Mouse (Mus musculus) kidney, embryonic 16.5 days (tissue): Measurements from ENCODE around the gene Plb1. TPM values are rescaled to one million over a fixed set of nuclear protein-coding genes. Genes with fewer than 3 reads are reported as not detected.
A peak's percentile ranks its signal among the peaks of the same experiment; 100 is the strongest.

Experiments used
- ATAC-seq: fragments of 200-750 bp; cut with Nextera tagmentation; 2 replicates; pipeline ENCODE4 v1.8.0; 2017; ENCODE audit warnings: moderate TSS enrichment; ENCODE audit not compliant: low FRiP score, low TSS enrichment
- H3K27ac ChIP-seq: fragments of 300-500 bp; sonication (generic); 2 replicates; pipeline ENCODE4 v1.5.1; 2014; ENCODE audit warnings: low read length
- H3K27me3 ChIP-seq: fragments of 300-500 bp; sonication (generic); 2 replicates; pipeline ENCODE4 v1.6.1; 2014; ENCODE audit warnings: low read length, control low read depth, mixed read lengths; ENCODE audit not compliant: insufficient read depth
- H3K36me3 ChIP-seq: fragments of 300-500 bp; sonication (generic); 2 replicates; pipeline ENCODE4 v1.6.1; 2014; ENCODE audit warnings: low read length, control low read depth, mixed read lengths; ENCODE audit not compliant: insufficient read depth
- H3K4me1 ChIP-seq: fragments of 300-500 bp; sonication (generic); 2 replicates; pipeline ENCODE4 v1.6.1; 2014; ENCODE audit warnings: low read length, control low read depth, mixed read lengths; ENCODE audit not compliant: insufficient read depth
- H3K4me2 ChIP-seq: fragments of 300-500 bp; sonication (generic); replicated peaks from 2 replicates; pipeline ENCODE4 v1.6.1; 2014; ENCODE audit warnings: low read depth, low read length
- H3K4me3 ChIP-seq: fragments of 300-500 bp; sonication (generic); 2 replicates; pipeline ENCODE4 v1.5.1; 2014; ENCODE audit warnings: mild to moderate bottlenecking, low read length
- H3K9ac ChIP-seq: fragments of 300-500 bp; sonication (generic); replicated peaks from 2 replicates; pipeline ENCODE4 v1.6.1; 2014; ENCODE audit warnings: low read length
- H3K9me3 ChIP-seq: fragments of 300-500 bp; sonication (generic); 2 replicates; pipeline ENCODE4 v1.6.1; 2016; ENCODE audit warnings: low read length, control low read depth
- WGBS: fragments of 180-500 bp; shearing (Covaris S2); extraction: QIAGEN DNeasy Blood & Tissue Kit; methylation state at CpG from one replicate; pipeline ENCODE4 v1.1.7; 2014; 5-methylcytosine and 5-hydroxymethylcytosine counted together
- polyA plus RNA-seq: library from polyadenylated mRNA; unstranded; fragments of >200 nt; fragmentation: Nextera tagmentation; extraction: Ambion mirVana; gene quantifications from 2 replicates; pipeline ENCODE4 v1.2.1, GENCODE M21; 2015

The Plb1 gene
- polyA plus RNA-seq, 1 experiment from 2014 or later = 0.06 TPM

DNA sequence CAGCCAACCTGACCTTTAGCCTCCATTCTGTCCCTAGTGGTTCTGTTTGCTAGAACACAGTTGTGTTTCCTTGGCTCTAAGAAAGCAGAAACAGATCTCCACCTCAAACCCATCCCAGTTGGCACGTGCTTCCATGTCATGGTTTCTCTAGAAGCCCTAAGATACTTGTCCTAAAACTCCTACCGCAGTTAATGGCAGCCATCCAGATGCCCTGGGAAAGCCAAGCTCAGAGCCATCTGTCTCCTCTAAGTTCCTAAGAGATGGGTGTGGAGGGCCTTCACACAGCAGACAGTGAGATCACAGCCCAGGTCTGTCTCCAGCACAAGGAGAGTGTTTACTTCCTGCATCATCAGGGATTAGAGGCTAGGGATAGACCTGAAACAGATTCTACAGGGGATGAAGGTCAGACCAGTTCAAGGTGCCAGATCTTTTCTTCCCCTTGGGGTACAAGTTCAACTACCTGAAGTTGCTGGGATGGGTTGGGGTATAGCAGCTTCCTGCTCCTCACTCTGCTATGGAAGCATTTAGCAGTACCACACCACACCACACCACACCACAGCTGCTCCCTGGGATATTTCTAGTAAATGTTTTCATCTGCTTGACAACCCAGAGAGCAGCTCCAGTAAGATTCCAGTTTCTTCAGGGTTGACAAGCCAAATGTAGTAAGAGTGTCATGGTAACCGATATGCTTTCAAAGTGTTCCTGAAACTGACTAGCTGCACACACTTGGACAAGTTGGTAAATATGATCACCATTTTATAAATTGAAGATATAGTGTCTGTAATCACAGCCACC lies 129.1 kb downstream of the Plb1 start:
- no peak overlapping the region for H3K9ac ChIP-seq
- no peak overlapping the region for H3K27ac ChIP-seq
- H3K27me3 ChIP-seq = no peaks in the 10 kb centered on the region
- H3K36me3 ChIP-seq = no peaks in the 10 kb centered on the region
- no peak overlapping the region for H3K4me3 ChIP-seq
- H3K4me2 ChIP-seq = no peak overlapping the region
- H3K9me3 ChIP-seq = no peaks in the 10 kb centered on the region
- ATAC-seq = no peak
- H3K4me1 ChIP-seq = no peaks in the 10 kb centered on the region
- WGBS = 86% methylated on average over 3 of the region's 3 CpGs

DNA sequence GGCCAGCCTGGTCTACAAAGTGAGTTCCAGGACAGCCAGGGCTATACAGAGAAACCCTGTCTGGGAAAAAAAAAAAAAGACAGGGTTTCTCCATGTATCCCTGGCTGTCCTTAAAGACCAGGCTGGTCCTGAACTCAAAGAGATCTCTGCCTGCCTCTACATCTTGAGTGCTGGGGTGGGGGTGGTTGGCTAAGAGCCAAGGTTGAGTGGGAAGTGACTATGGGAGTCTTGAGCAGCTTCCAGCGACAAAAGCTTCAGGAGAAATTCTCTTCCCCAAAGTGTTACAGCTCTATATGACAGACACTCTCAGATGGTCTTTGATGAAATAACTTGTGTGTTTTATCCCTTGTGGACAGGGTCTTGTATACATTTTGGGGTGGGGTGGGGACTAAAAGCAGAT lies 136.9 kb downstream of the Plb1 start:
- H3K36me3 ChIP-seq = no peaks in the 10 kb centered on the region
- ATAC-seq = no peak

DNA sequence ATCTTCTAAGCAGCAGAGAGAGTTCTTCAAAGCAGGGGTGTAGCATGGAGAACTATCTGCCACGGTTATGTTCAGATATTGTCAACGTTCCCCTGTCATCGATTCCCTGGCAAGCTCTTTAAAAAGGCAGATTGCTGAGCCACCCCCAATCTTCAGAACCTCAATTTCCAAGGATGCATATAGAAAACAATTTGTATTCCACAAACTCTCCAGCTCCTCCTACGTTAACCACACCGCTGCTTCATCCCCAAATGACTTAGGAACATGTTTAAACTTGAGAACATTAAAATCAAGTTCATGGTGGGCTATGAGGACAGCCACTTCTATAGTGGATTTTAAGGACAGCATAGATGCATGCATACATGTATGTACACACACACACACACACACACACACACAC lies 138.7 kb downstream of the Plb1 start:
- no peaks in the 10 kb centered on the region for H3K9me3 ChIP-seq
- no peaks in the 10 kb centered on the region for H3K27me3 ChIP-seq
- no peaks in the 10 kb centered on the region for H3K4me1 ChIP-seq
- H3K4me3 ChIP-seq = no peak overlapping the region
- H3K27ac ChIP-seq = no peak overlapping the region
- no peak for ATAC-seq
- 93% methylated on average over 5 of the region's 5 CpGs for WGBS
- H3K36me3 ChIP-seq = no peaks in the 10 kb centered on the region
- H3K4me2 ChIP-seq = no peak overlapping the region
- H3K9ac ChIP-seq = no peak overlapping the region

More for the DNA sequence above, 136.9 kb downstream of the Plb1 start:
- Histone ChIP-seq H3K4me1 (no peaks in the 10 kb centered on the region), H3K4me3 (no peak overlapping the region), H3K4me2 (no peak overlapping the region), H3K27ac (no peak overlapping the region), H3K9ac (no peak overlapping the region), H3K27me3 (no peaks in the 10 kb centered on the region), H3K9me3 (no peaks in the 10 kb centered on the region)
- WGBS = 78% methylated on average over 1 of the region's 1 CpGs

DNA sequence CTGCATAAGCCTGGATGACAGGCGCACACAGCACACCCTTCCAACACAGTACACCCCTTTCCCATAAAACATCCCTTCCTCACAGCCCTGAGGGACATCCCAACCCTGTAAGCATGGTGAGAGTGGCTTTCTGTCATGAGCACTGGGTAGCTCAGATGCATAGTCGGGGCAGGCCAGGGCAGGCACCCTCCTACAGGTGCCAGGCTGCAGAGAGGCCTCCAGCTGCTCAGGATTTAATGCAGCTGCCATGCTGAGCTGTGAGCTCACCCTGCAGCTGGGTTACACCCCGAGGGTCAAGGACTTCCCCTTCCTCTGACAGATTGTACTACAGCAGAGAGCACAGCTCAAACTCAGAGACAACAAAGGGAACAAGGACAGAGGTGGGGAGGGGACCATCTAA lies 146.0 kb downstream of the Plb1 start:
- H3K27ac ChIP-seq = no peak overlapping the region
- no peak overlapping the region for H3K9ac ChIP-seq
- no peaks in the 10 kb centered on the region for H3K36me3 ChIP-seq
- no peaks in the 10 kb centered on the region for H3K9me3 ChIP-seq
- no peak overlapping the region for H3K4me2 ChIP-seq
- no peak overlapping the region for H3K4me3 ChIP-seq
- WGBS = 27% methylated on average over 3 of the region's 3 CpGs
- H3K27me3 ChIP-seq = no peaks in the 10 kb centered on the region
- peak; percentile 35; the same call in 1 of the 2 replicates for ATAC-seq
- H3K4me1 ChIP-seq = peaks cover 8% of the 10 kb centered on the region; the same call in 1 of the 2 replicates

DNA sequence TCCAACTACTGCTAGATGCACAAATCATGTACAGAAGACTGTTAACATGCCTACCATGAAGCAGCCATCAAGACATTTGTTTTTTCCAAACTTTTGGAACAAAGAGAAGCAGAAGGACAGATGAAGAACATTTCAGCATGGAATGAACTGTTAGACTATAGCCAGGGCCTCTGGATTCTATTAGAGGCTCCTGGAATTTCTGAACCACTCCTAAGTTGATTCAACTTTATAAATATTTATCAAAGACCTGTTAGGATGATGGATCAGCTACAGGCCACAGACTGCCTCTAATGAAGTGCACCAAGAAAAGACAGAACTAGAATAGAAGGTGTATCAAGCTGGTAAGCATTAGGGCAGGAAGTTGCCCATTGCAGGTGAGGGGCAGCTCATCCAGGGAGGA lies 156.1 kb downstream of the Plb1 start:
- ATAC-seq = no peak
- H3K4me1 ChIP-seq = no peaks in the 10 kb centered on the region
- H3K9me3 ChIP-seq = no peaks in the 10 kb centered on the region
- no peak overlapping the region for H3K9ac ChIP-seq
- no peak overlapping the region for H3K4me3 ChIP-seq
- H3K27me3 ChIP-seq = no peaks in the 10 kb centered on the region
- no peak overlapping the region for H3K27ac ChIP-seq
- H3K36me3 ChIP-seq = no peaks in the 10 kb centered on the region
- no peak overlapping the region for H3K4me2 ChIP-seq

DNA sequence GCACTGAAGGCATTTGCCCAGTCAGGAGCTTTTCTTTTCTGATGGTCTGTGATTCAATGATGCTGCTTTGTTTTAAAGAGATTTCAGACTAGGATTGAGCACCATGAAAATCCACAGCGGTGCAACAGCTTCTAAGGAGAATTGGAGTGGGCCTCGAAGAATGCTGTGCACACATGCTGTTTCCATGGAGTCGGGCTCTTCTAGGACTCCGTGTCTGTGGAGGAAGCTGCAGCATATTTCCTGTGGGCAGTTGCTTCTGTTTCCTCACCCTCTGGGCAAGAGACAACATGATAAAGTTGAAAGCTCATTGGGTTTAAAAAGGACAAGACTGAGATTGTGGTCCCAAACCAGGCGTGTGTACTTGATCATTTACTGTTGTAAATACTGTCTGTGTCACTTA lies 157.8 kb downstream of the Plb1 start:
- Histone ChIP-seq H3K9me3 (no peaks in the 10 kb centered on the region), H3K36me3 (no peaks in the 10 kb centered on the region), H3K4me2 (no peak overlapping the region), H3K27me3 (no peaks in the 10 kb centered on the region), H3K27ac (no peak overlapping the region), H3K4me3 (no peak overlapping the region), H3K4me1 (no peaks in the 10 kb centered on the region), H3K9ac (no peak overlapping the region)
- 81% methylated on average over 5 of the region's 5 CpGs for whole genome bisulfite sequencing
- no peak for ATAC-seq

DNA sequence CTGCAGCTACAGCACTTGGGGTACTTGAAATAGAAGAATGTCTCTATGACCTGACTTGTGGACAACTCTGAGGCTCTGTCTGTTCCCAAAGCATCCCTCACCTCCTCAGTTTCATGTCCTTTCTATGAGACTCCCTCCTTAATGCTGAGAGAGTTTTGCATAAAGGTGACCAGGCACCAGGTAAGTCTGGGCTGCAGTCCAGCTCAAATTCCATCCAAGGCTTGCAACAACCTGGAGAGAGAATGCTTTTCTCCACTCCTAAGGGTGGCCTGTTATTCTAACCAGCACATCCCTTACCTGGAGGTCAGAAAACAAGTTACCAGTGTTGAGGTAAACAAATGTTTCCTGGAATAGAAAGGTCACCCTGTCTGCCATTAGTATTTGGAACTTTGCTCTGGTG lies 159.8 kb downstream of the Plb1 start:
- no peak for ATAC-seq
- Histone ChIP-seq H3K4me2 (no peak overlapping the region), H3K27me3 (no peaks in the 10 kb centered on the region), H3K36me3 (no peaks in the 10 kb centered on the region), H3K4me1 (no peaks in the 10 kb centered on the region), H3K4me3 (no peak overlapping the region), H3K9me3 (no peaks in the 10 kb centered on the region), H3K27ac (no peak overlapping the region), H3K9ac (no peak overlapping the region)

DNA sequence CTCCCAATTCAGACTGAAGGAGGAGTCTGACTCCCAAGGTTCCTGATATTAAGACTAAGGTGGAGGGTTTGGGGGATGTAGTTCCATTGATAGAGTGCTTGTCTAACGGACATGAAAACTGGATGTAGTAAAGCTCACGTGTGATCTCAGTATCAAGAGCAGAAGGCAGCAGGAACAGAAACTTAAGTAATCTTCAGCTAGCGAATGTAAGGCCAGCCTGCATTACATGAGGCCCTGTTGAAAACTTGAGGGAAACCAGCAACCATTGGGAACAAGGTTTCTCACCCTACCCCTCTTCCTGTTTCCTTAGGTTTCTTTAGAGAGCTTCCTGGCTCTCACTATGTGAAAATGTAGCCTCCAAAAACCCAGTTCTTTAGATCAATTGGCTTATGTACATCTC lies 162.1 kb downstream of the Plb1 start:
- WGBS = 71% methylated on average over 3 of the region's 3 CpGs
- Histone ChIP-seq H3K9ac (no peak overlapping the region), H3K27ac (no peak overlapping the region), H3K4me3 (no peak overlapping the region), H3K4me2 (no peak overlapping the region), H3K4me1 (0 out of 2 replicates have a peak, but pooled peaks cover 4% of the 10 kb centered on the region), H3K36me3 (no peaks in the 10 kb centered on the region), H3K9me3 (no peaks in the 10 kb centered on the region), H3K27me3 (no peaks in the 10 kb centered on the region)
- no peak for ATAC-seq

DNA sequence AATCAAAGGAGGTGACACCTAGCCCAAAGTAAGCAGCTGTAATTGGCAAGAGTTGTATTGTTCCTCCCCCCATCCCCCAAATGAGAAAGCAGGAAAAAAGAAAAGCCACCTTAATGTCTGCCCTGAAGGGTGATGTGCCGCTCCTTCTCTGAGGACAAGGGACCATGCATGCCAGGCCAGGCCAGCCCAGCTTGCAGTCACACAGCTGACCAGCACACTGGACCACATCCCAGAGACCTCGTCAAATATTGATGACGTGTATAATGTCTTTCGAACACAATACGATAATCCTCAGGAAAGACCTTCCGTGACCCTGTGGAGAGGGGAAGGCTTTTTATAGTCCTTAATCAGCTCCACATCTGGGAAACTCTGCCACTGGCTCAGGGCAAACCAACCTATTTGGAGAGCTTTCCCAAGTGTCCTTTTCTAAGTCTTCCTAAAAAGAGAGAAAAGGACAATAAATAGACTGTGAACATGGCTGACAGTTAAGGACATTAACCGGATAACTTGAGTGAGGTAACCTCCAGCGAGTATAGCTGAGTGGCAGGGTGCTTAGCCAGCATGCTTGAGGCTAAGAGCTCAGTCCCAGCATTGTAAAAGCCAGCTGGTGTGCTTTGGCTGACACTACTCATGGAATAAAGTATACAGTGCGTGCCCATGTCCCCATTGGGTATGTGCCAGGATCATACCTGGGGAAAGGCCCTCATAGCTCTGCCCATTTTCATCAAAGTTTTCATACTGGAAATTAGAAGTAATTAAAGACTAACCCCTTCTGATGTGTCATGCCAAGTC lies 162.8 kb downstream of the Plb1 start:
- no peak overlapping the region for H3K4me2 ChIP-seq
- no peak overlapping the region for H3K9ac ChIP-seq
- no peak overlapping the region for H3K4me3 ChIP-seq
- WGBS = 63% methylated on average over 9 of the region's 9 CpGs
- no peak overlapping the region for H3K27ac ChIP-seq
- no peaks in the 10 kb centered on the region for H3K36me3 ChIP-seq
- H3K9me3 ChIP-seq = no peaks in the 10 kb centered on the region
- no peaks in the 10 kb centered on the region for H3K27me3 ChIP-seq
- H3K4me1 ChIP-seq = 0 out of 2 replicates have a peak, but pooled peaks cover 4% of the 10 kb centered on the region
- no peak for ATAC-seq

DNA sequence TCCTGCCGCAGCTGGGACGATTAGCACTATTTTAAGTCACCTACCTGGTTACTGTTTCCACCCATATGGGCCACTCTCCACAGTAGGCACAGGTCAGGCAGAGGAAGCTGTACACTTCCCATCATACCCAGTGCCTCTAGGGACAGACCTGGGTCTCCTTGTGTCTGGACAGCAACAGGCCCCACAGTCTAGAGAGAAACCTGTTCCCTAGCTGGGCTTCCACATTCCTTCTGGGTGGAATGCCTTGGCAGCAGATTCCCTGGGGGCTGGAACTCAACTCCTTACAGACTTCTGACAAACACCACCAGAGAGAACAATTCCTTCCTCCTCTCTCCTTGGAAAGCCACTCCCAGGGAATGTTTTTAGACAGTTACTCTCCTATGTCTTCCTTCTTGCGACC lies 165.2 kb downstream of the Plb1 start:
- Histone ChIP-seq H3K4me3 (no peak overlapping the region), H3K4me1 (0 out of 2 replicates have a peak, but pooled peaks cover 4% of the 10 kb centered on the region), H3K27ac (no peak overlapping the region), H3K4me2 (no peak overlapping the region), H3K27me3 (no peaks in the 10 kb centered on the region), H3K9ac (no peak overlapping the region), H3K9me3 (no peaks in the 10 kb centered on the region), H3K36me3 (no peaks in the 10 kb centered on the region)
- ATAC-seq = 0 out of 2 replicates have a peak, but pooled peaks have one; percentile 39
- WGBS = 68% methylated on average over 3 of the region's 3 CpGs
